Mouse (Mus musculus) cerebellum, adult 11 months (tissue): Measurements from ENCODE around the gene Zfp326.

Experiments used
- DNase-seq: peaks from one replicate; pipeline ENCODE4 v3.0.0; 2022

Zfp326 gene

GRCm38 (mm10) chr5:105867841-105868447 lies 8.4 kb upstream of the Zfp326 start:
- DNase-seq, result no peak

GRCm38 (mm10) chr5:105868593-105868992 lies 7.8 kb upstream of the Zfp326 start:
- DNase-seq, result peak; percentile 71

GRCm38 (mm10) chr5:105869739-105870138 lies 6.6 kb upstream of the Zfp326 start:
- DNase-seq, result no peak

- DNase-seq, result no peak
These were observed 5.2 kb upstream of the Zfp326 start for GRCm38 (mm10) chr5:105871140-105871539.

GRCm38 (mm10) chr5:105872176-105872575 lies 4.2 kb upstream of the Zfp326 start:
- DNase-seq, result no peak

GRCm38 (mm10) chr5:105872916-105873315 lies 3.4 kb upstream of the Zfp326 start:
- no peak for DNase-seq

GRCm38 (mm10) chr5:105873774-105874173 lies 2.6 kb upstream of the Zfp326 start:
- DNase-seq, result no peak

- DNase-seq, result no peak
These were observed 1.9 kb upstream of the Zfp326 start for GRCm38 (mm10) chr5:105874476-105874875.

- DNase-seq, result no peak
These were observed 785 bp downstream of the Zfp326 start for GRCm38 (mm10) chr5:105876925-105877774.

GRCm38 (mm10) chr5:105887317-105887716 lies 11.0 kb downstream of the Zfp326 start:
- DNase-seq, result no peak

- no peak for DNase-seq
These were observed 21.8 kb downstream of the Zfp326 start for GRCm38 (mm10) chr5:105898161-105898560.

GRCm38 (mm10) chr5:105909209-105909608 lies 32.8 kb downstream of the Zfp326 start:
- DNase-seq, result no peak

- no peak for DNase-seq
These were observed 33.3 kb downstream of the Zfp326 start for GRCm38 (mm10) chr5:105909671-105910070.

- DNase-seq, result no peak
These were observed 35.1 kb downstream of the Zfp326 start for GRCm38 (mm10) chr5:105911498-105911897.

- DNase-seq, result no peak
These were observed 41.0 kb downstream of the Zfp326 start for GRCm38 (mm10) chr5:105917398-105917797.

GRCm38 (mm10) chr5:105918289-105918688 lies 41.9 kb downstream of the Zfp326 start:
- no peak for DNase-seq

- DNase-seq, result no peak
These were observed 46.6 kb downstream of the Zfp326 start for GRCm38 (mm10) chr5:105922818-105923487.

GRCm38 (mm10) chr5:105924347-105924746 lies 48.0 kb downstream of the Zfp326 start:
- no peak for DNase-seq

- DNase-seq, result no peak
These were observed 49.3 kb downstream of the Zfp326 start for GRCm38 (mm10) chr5:105925568-105926255.

GRCm38 (mm10) chr5:105930282-105930681 lies 53.9 kb downstream of the Zfp326 start:
- peak; percentile 6 for DNase-seq

GRCm38 (mm10) chr5:105932392-105932791 lies 56.0 kb downstream of the Zfp326 start:
- DNase-seq, result no peak

- no peak for DNase-seq
These were observed 65.6 kb downstream of the Zfp326 start for GRCm38 (mm10) chr5:105941951-105942350.
